Mouse (Mus musculus): ENCODE results near the gene Glp2r. TPM values are rescaled to one million over a fixed set of nuclear protein-coding genes. Genes with fewer than 3 reads are reported as not detected.
A peak's percentile ranks its signal among the peaks of the same experiment; 100 is the strongest.

Glp2r gene
- polyA plus RNA-seq, 1 experiment from 2014 or later = not detected

GRCm38 (mm10) chr11:67723231-67724013 lies 47.5 kb downstream of the Glp2r start:
- no peak overlapping the region for H3K27ac ChIP-seq (replicated peaks)
- 72% methylated on average over 8 of the region's 8 CpGs for WGBS
- H3K9ac ChIP-seq (replicated peaks) = no peak overlapping the region
- H3K4me3 ChIP-seq = no peak overlapping the region
- no peaks in the 10 kb centered on the region for H3K4me1 ChIP-seq
- no peak for ATAC-seq (ENCODE audit: low FRiP score, low read depth)
- H3K4me2 ChIP-seq (replicated peaks) = no peak overlapping the region
- no peaks in the 10 kb centered on the region for H3K36me3 ChIP-seq
- H3K9me3 ChIP-seq = no peaks in the 10 kb centered on the region
- H3K27me3 ChIP-seq = no peaks in the 10 kb centered on the region

- no peak overlapping the region for H3K4me3 ChIP-seq
- no peak overlapping the region for H3K9ac ChIP-seq (replicated peaks)
- H3K9me3 ChIP-seq = no peaks in the 10 kb centered on the region
- H3K4me2 ChIP-seq (replicated peaks) = no peak overlapping the region
- ATAC-seq (ENCODE audit: low FRiP score, low read depth) = no peak
- H3K4me1 ChIP-seq = no peaks in the 10 kb centered on the region
- WGBS = 64% methylated on average over 7 of the region's 7 CpGs
- H3K27ac ChIP-seq (replicated peaks) = no peak overlapping the region
- no peaks in the 10 kb centered on the region for H3K36me3 ChIP-seq
- no peaks in the 10 kb centered on the region for H3K27me3 ChIP-seq
These were observed 48.4 kb downstream of the Glp2r start for GRCm38 (mm10) chr11:67722399-67723156.

DNA sequence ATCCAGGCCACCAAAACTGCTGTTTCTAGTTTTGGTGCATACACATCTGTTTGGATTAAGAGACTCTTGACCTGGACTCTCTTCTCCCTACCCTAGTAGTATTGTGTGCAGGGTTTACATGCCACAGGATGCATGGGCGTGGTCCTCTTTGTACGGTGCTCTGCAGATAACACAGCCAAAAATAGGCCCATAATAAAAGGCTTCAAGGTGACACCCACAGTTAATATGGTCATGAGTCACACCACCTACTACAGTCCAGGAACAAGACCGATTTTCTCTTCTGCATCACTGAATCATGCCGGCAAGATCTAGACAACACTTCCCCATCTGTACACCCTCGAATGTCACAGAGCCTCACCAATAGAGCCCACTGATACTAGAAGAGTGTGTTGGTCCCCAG lies 49.5 kb downstream of the Glp2r start:
- ATAC-seq (ENCODE audit: low FRiP score, low read depth) = no peak
- Histone ChIP-seq H3K4me2 (replicated peaks) (no peak overlapping the region), H3K36me3 (no peaks in the 10 kb centered on the region), H3K27ac (replicated peaks) (no peak overlapping the region), H3K4me1 (no peaks in the 10 kb centered on the region), H3K9me3 (no peaks in the 10 kb centered on the region), H3K4me3 (no peak overlapping the region), H3K9ac (replicated peaks) (no peak overlapping the region), H3K27me3 (no peaks in the 10 kb centered on the region)
- 94% methylated on average over 5 of the region's 5 CpGs for WGBS

GRCm38 (mm10) chr11:67715382-67715781 lies 55.6 kb downstream of the Glp2r start:
- no peak overlapping the region for H3K4me3 ChIP-seq
- no peak overlapping the region for H3K9ac ChIP-seq (replicated peaks)
- H3K4me1 ChIP-seq = no peaks in the 10 kb centered on the region
- ATAC-seq (ENCODE audit: low FRiP score, low read depth) = no peak
- no peaks in the 10 kb centered on the region for H3K36me3 ChIP-seq
- H3K4me2 ChIP-seq (replicated peaks) = no peak overlapping the region
- H3K27ac ChIP-seq (replicated peaks) = no peak overlapping the region
- no peaks in the 10 kb centered on the region for H3K27me3 ChIP-seq
- H3K9me3 ChIP-seq = no peaks in the 10 kb centered on the region
- 87% methylated on average over 4 of the region's 4 CpGs for WGBS

GRCm38 (mm10) chr11:67712976-67713375 lies 58.0 kb downstream of the Glp2r start:
- Histone ChIP-seq H3K36me3 (no peaks in the 10 kb centered on the region), H3K4me2 (replicated peaks) (no peak overlapping the region), H3K27ac (replicated peaks) (no peak overlapping the region), H3K4me1 (no peaks in the 10 kb centered on the region), H3K4me3 (no peak overlapping the region), H3K9me3 (no peaks in the 10 kb centered on the region), H3K9ac (replicated peaks) (no peak overlapping the region), H3K27me3 (no peaks in the 10 kb centered on the region)
- WGBS = 91% methylated on average over 4 of the region's 4 CpGs
- ATAC-seq (ENCODE audit: low FRiP score, low read depth) = no peak

GRCm38 (mm10) chr11:67694703-67695376 lies 76.1 kb downstream of the Glp2r start, which contains the start of gene Rcvrn:
TSS of gene Rcvrn (plus strand) at chr11:67695326.
- H3K36me3 ChIP-seq = no peaks in the 10 kb centered on the region
- no peaks in the 10 kb centered on the region for H3K27me3 ChIP-seq
- H3K4me3 ChIP-seq = no peak within 1 kb of the TSS
- no peaks in the 10 kb centered on the region for H3K9me3 ChIP-seq
- WGBS = 68% methylated on average over 7 of the region's 7 CpGs
- ATAC-seq (ENCODE audit: low FRiP score, low read depth) = no peak
- H3K4me1 ChIP-seq = no peaks in the 10 kb centered on the region
- no peak within 1 kb of the TSS for H3K9ac ChIP-seq (replicated peaks)
- no peak within 1 kb of the TSS for H3K27ac ChIP-seq (replicated peaks)
- H3K4me2 ChIP-seq (replicated peaks) = no peak within 1 kb of the TSS

DNA sequence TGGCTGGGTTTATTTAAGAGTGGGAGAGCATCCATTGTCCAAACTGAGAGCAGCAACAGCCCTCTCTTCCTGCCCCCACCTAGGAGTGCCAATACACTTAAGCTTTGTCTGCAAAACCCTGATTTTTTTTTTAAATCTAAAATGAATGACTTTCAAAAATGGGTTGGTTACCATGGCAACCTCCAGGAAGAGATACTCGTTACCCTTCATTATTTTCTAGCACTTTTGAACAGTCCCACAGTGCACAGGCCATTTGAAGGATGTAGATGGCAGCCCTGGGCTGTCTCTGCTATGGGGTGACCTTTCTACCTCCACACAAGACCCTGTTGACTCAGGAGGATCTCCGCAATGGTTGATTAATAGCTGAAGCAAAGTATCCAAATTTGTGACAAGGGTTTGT lies 84.8 kb downstream of the Glp2r start:
- H3K4me2 ChIP-seq (replicated peaks) = no peak overlapping the region
- no peaks in the 10 kb centered on the region for H3K4me1 ChIP-seq
- H3K36me3 ChIP-seq = no peaks in the 10 kb centered on the region
- no peak overlapping the region for H3K27ac ChIP-seq (replicated peaks)
- H3K27me3 ChIP-seq = no peaks in the 10 kb centered on the region
- WGBS = 76% methylated on average over 2 of the region's 2 CpGs
- no peak overlapping the region for H3K4me3 ChIP-seq
- H3K9me3 ChIP-seq = no peaks in the 10 kb centered on the region
- ATAC-seq (ENCODE audit: low FRiP score, low read depth) = no peak
- H3K9ac ChIP-seq (replicated peaks) = no peak overlapping the region

DNA sequence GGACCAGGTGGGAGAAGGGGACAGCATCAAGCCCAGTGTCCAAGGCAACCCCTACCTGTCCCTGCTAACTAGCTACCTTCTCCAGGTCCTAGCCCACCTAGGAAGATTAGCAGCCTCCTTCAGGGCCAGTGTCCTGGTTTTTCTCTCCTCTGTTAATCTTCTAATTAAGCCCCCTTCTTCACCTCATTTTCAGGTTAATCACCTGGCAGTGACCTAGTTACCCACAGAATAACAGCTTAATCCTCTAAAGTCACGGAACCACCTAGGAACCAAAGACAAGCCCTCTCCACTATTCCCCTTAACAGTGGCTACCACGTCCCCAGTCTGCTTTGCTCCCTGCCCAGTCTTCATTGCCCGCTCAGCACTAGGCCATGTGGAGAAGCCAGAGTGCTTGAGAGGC lies 89.1 kb downstream of the Glp2r start:
- no peak overlapping the region for H3K9ac ChIP-seq (replicated peaks)
- no peaks in the 10 kb centered on the region for H3K4me1 ChIP-seq
- no peaks in the 10 kb centered on the region for H3K36me3 ChIP-seq
- no peak overlapping the region for H3K27ac ChIP-seq (replicated peaks)
- no peaks in the 10 kb centered on the region for H3K9me3 ChIP-seq
- H3K4me3 ChIP-seq = no peak overlapping the region
- WGBS = 73% methylated on average over 3 of the region's 3 CpGs
- H3K4me2 ChIP-seq (replicated peaks) = no peak overlapping the region
- ATAC-seq (ENCODE audit: low FRiP score, low read depth) = no peak
- H3K27me3 ChIP-seq = no peaks in the 10 kb centered on the region

DNA sequence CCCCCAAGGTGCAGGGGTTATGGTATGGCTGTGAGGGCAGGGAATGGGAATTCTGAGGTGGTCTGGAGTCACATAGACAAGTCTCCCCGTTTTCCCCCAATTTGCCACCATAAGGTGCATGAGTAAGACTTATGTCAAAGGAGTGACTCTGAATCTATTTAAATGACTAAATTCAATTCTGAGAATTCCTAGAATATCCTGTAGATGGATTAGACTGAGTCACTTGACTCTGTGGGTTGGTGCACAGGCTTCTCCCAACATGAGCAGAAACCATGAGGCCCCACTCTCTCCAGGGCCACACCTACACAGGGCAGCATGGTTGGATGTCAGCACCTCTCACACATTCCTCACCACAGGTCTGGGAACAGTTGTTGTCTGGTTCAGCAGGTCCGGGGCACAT lies 91.0 kb downstream of the Glp2r start:
- Histone ChIP-seq H3K27ac (replicated peaks) (no peak overlapping the region), H3K36me3 (no peaks in the 10 kb centered on the region), H3K27me3 (no peaks in the 10 kb centered on the region), H3K9me3 (no peaks in the 10 kb centered on the region), H3K4me2 (replicated peaks) (no peak overlapping the region), H3K9ac (replicated peaks) (no peak overlapping the region), H3K4me3 (no peak overlapping the region), H3K4me1 (no peaks in the 10 kb centered on the region)
- WGBS = 91% methylated on average over 2 of the region's 2 CpGs
- ATAC-seq (ENCODE audit: low FRiP score, low read depth) = no peak

GRCm38 (mm10) chr11:67679300-67679699 lies 91.7 kb downstream of the Glp2r start:
- Histone ChIP-seq H3K9me3 (no peaks in the 10 kb centered on the region), H3K4me2 (replicated peaks) (no peak overlapping the region), H3K4me3 (no peak overlapping the region), H3K27ac (replicated peaks) (no peak overlapping the region), H3K36me3 (no peaks in the 10 kb centered on the region), H3K4me1 (no peaks in the 10 kb centered on the region), H3K27me3 (no peaks in the 10 kb centered on the region), H3K9ac (replicated peaks) (no peak overlapping the region)
- 84% methylated on average over 5 of the region's 5 CpGs for WGBS
- no peak for ATAC-seq (ENCODE audit: low FRiP score, low read depth)

DNA sequence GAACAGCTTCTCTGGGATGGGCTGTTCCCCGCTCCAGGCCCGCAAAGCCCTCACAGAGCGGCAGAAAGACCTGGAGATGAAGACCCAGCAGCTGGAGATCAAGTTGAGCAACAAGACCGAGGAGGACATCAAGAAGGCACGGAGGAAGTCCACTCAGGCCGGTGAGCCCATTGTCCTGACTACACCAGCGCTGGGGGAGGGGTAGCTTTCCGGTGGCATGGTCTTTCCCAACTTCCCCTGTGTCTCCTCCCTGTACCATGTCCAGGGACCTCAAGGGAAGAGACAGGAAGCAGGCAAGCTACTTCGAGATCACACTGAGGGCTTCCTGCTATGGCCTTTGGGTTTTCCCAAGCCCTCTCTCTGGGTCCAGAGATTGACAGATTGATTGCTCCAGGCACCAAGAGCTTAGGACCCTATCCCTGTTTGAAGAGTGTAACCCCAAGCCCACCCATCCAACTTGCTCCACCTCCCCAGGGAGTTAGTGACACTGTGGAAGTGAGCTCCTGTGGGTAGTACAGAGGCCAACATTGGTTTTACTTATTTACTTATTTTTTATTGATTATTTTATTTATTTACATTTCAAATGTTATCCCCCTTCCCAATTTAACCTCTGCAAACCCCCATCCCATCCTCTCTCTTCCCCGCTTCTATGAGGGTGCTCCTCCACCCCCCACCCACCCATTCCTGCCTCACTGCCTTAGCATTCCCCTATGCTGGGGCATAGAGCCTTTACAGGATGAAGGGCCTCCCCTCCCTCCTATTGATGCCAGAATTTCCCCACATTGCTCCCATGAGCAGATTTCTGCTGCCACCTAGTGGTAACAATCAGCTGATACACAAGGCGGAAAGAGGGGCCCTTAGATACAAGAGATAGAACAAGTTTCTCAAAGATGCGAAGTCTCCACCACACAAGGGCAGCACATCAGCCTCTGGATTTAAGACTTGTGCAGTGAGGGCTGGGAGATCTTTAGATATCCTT lies 95.1 kb downstream of the Glp2r start:
- H3K4me3 ChIP-seq = no peak overlapping the region
- no peak overlapping the region for H3K9ac ChIP-seq (replicated peaks)
- H3K27me3 ChIP-seq = no peaks in the 10 kb centered on the region
- WGBS = 66% methylated on average over 12 of the region's 12 CpGs
- no peak overlapping the region for H3K27ac ChIP-seq (replicated peaks)
- ATAC-seq (ENCODE audit: low FRiP score, low read depth) = peak; percentile 69; the same call in 1 of the 2 replicates
- H3K36me3 ChIP-seq = no peaks in the 10 kb centered on the region
- H3K4me2 ChIP-seq (replicated peaks) = no peak overlapping the region
- no peaks in the 10 kb centered on the region for H3K9me3 ChIP-seq
- H3K4me1 ChIP-seq = no peaks in the 10 kb centered on the region
